Mouse (Mus musculus) thymus, postnatal 14 days (tissue): ENCODE data around the gene Lin7c.
"Not testable (repeated sequence)": the region's sequence is repeated elsewhere in the genome, so short reads cannot be mapped to it uniquely, and the experiment has no call there.

Source experiments
- DNase-seq: peaks from one replicate; pipeline ENCODE4 v3.0.0; 2021

Lin7c gene

GRCm38 (mm10) chr2:109890597-109890996 is at the start of gene Lin7c:
Lin7c (plus strand) TSS chr2:109890853.
- peak; percentile 89 for DNase-seq

GRCm38 (mm10) chr2:109846401-109846800 is 44.3 kb upstream of the Lin7c start:
- no peak for DNase-seq

DNA sequence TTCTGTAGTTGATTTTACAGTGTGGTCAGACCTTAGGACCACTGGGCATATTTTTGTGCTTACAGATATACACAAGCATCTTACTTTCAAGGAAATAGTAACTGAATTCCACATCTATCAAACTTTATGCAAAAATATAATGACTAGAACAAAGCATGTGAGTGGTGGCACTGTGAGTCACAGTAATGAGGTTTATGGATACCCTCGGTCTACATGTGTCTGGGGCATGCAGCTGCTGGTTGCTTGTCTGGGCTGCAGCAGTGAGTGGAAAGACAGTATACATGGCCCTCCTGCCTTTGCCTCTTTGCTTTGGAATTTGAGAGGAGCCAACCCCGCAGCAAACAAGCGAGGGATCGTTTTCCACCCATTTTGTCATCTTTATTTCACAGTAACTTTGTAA is 42.3 kb upstream of the Lin7c start:
- no peak for DNase-seq

DNA sequence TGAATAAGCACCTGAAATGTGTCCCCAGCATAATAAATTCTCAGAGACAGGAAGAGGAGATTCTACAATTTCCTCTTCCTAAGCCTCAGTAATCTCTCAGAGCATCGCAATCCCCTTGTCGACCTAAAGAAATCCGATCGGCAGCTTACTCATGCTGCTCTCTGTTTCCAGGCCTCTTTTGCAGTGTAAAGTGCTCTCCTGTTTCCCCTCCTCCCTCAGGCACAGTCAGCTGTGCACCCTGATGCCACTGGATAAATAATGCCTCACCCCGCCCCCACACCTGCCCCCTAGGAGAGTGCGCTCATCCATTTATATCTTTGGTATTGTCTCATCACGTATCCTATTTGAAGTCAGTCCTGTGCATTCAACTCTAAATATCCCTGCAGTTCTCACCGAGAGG is 41.9 kb upstream of the Lin7c start:
- no peak for DNase-seq

- no peak for DNase-seq
Observed at GRCm38 (mm10) chr2:109855601-109856000, 35.1 kb upstream of the Lin7c start.

- no peak for DNase-seq
Observed at GRCm38 (mm10) chr2:109859671-109860070, 31.0 kb upstream of the Lin7c start.

DNA sequence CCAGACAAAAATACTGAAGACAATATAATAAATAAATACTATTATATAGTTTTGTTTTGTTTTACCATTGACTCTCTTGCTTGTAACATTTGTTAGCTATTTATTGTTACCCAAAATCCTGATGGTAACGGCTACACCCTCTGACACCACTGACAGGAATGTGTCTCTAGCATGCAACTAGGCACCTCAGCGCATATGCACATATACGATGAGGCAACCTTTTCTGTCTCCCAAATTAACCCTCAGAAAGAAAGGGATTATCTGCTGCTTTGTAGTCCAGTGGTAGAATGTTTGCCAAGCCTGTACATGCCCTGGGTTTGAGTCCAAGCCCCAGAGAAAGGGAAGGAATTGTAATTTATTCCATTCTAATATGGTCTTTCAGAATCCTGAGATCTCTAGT is 29.8 kb upstream of the Lin7c start:
- DNase-seq, result no peak

DNA sequence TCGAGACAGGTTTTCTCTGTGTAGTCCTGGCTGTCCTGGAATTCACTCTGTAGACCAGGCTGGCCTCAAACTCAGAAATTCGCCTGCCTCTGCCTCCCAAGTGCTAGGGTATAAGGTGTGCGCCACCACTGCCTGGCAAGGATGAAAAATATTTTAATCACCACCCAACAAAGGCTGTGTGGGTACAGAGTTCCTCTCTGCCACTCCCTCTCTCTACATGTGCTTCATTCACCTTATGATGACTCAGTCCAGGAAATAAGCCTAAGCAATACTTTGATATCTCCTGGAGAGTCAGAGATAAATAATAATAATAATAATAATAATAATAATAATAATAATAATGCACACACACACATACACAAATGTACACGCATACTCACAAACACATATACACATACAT is 11.2 kb upstream of the Lin7c start:
- not testable (repeated sequence) for DNase-seq

DNA sequence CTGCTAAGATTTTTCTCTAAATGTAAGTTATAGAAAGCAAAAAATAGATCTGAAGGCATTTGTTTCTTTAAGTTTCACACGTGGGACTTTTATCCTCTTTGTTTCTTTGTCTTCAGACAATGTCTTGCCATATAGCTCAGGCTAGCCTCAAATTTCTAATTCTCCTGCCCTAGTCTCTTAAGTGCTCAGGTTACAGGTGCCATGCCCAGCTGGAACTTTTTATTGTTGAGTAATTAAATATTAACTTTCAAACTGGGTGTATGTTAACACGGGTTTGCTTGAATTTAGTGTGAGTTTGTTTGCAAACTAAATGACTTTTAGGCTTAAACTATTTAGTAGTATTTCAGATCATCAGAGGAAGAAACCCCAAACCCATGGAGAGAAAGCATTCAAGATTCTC is 9.5 kb upstream of the Lin7c start:
- DNase-seq, result no peak

GRCm38 (mm10) chr2:109881625-109882024 is 9.0 kb upstream of the Lin7c start:
- no peak for DNase-seq

GRCm38 (mm10) chr2:109884106-109884505 is 6.5 kb upstream of the Lin7c start:
- DNase-seq, result no peak

DNA sequence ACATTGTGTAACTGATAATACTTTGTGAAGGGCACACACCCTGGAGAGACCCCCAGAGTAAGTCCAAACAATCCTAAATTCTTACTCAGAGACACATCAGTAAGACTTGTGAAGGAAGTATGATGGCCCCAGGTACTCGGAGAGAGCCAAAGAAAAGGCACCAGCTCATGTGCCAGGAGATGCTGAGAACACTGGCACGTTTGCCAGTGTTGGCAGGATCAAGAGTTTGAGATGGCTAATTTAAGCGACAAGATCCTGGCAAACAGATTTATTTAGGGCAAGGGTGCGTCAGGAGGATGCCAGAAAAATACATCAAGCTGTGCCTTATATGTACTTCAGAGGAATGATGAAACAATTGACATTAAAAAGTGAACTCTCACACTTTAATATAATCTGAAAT is 6.1 kb upstream of the Lin7c start:
- DNase-seq, result no peak

DNA sequence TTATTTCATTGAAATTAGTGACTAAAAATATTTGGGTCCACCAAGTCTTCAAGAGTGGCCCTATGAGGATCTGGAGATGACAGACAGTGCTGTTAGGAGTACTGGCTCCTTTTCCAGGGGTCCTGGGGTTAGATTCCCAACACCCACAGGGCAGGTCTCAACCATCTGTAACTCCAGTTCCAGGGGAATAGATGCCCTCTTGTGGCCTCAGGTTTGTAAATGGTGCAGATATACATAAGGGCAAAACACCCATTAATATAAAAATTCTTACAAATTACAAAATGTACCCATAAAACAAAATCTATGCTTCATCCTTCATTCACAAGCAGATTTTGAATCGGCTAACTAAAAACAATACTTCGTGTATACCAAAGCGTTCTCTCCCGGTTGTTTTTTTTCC is 585 bp upstream of the Lin7c start:
- DNase-seq, result peak; percentile 15

DNA sequence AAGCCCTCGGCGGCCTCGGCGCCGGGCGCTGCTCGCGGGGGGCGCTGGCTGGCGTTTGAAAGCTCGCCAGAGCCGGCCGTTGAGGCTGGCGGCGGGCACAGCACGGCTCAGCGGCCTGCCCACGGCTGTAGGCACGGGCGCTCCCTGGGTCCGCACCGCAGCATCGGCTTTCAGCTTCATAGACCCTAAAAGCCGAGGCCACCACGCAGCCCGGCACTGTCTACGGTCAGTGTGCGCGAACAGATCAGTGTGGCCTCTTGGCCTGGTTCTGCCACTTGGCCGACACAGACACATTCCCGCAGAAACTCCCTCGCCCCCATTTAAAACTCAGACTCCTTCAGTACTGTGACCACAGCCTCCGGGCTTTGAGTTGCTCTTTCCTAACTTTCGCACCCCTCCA is 378 bp downstream of the Lin7c start:
- no peak for DNase-seq

GRCm38 (mm10) chr2:109891471-109891870 is 818 bp downstream of the Lin7c start:
- DNase-seq, result no peak

- no peak for DNase-seq
Observed at GRCm38 (mm10) chr2:109896311-109896710, 5.7 kb downstream of the Lin7c start.

- no peak for DNase-seq
Observed at GRCm38 (mm10) chr2:109902869-109903268, 12.2 kb downstream of the Lin7c start.

DNA sequence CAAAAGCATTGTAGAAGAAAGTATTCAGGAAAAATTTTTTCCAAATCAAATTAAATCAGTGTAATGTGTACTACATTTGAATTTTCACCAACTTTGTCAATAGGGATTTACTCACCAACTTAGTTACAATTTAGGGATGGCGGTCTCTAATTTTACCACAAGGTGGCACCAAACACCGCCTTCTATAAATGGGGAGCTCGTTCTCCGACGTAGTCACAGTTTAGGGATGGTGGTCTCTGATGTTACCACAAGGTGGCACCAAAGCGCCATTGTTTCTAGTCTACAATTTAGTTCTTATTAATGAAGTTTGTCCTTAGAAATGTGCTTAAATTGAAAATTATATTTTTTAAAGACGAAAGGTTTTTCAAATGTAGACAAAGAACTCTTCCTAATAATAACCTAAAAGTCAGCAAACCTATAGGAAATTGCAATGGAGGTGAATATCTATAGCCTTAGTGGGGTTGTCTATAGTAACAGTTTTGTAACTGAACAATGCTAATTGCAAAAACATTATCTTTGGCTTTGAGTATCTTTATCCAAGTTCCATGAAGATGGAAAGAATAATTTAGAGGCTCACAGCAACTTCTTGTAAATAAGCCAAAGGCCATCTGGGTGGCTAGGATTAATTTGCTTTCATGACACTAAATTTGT is 13.6 kb downstream of the Lin7c start:
- DNase-seq, result peak; percentile 84

DNA sequence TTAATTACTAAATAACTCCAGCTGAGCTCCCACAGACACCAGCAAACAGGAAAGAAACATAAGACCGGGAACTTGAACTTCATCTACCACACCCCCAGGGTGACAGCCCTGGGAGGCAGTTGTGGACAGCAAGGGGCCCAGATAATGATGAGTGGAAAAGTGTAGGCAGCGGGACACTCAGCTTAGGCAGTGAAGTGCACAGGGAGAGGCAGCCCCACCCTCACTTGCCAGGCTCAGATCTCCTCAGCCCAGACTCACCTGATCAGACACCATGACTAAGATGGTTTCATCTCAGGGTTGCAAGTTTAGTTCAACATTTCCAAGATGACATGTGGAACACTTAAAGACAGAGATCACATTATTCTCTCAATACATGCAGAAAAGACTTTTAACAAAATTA is 18.5 kb downstream of the Lin7c start:
- no peak for DNase-seq

- DNase-seq, result no peak
Observed at GRCm38 (mm10) chr2:109912216-109912615, 21.6 kb downstream of the Lin7c start.

- no peak for DNase-seq
Observed at GRCm38 (mm10) chr2:109912766-109913165, 22.1 kb downstream of the Lin7c start.

DNA sequence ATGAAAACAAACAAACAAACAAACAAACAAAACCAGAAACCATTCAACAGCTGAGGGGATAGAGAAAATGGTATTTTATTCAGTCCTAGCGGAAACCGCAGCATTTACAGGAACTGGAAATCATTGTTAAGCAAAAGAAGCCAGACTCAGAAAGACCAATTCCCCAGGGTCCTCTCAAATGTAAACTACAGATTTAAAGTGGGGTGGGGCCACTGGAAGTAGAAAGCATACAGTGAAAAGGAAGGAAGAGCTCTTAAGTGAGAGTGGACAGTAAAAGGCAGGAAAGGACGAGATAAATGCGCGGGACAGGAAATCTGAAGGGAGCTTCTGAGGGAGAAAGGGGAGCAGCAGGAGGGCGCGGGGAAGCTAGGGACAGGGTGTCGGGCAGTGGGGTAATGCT is 22.6 kb downstream of the Lin7c start:
- no peak for DNase-seq

DNA sequence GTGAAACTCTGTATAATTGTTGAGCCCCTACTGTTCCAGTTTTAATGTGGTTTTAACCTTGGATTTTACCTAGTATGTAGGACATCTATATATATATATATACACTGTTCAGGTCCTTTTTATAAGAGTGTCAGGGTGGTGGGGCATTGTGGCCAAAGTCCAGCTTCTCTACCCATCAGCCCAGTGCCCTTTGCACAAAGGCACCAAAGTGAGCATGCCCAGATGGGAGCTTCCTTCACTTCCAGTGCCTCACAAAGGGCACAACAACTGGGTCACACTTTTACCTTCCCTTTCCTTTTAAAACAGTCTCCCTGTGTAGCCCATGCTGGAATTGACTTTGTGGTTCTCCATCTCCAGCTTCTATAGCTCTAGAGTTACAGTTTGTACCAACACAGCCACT is 23.9 kb downstream of the Lin7c start:
- no peak for DNase-seq

DNA sequence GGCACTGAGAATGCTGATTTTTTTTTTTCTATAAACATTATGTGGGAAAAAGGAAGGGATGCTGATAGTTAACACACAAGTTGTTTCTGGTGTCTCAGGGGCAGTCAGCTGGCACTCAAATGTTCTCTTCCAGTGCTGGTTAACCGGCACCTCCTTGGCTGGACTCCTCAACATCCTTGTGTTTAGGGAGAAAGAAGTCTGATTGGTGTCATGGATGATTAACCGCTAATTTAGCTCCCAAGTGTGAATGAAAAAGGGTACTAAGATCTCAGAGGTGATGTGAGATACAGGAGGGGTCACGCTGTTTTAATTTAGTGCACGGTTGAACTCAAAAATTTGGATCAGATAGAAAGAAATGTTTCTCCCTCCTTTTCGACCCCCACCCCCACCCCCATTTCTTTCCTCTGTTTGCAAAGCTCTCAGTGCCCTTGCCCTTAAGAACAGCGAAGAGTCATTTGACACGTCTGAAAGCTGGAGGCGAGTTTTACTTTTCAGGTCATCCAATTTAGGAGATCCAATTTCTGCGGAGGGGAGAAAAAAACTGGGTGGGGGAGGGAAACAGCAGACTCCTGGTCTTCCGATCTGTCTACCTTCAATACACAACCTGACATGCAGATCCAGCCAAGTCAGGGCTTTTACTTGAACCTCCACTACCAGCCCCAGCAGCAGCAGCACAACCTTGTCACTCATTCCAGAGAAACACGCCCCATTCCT is 26.3 kb downstream of the Lin7c start:
- no peak for DNase-seq
